8 mouse cellular contexts compared by ENCODE assay signal in genomic region chr2:165854207-165854968, GRCm38 (mm10). TPM values are rescaled to one million over a fixed set of nuclear protein-coding genes. Genes with fewer than 3 reads are reported as not detected.
DNase-seq lines count a peak whose midpoint lies in the region; ATAC-seq and TF ChIP-seq lines count a peak whose summit lies in the region.

No protein-coding gene starts in this region.

- TF ChIP-seq POLR2A in small intestine, adult 2 months (IDR thresholded peaks at IDR 0.05; ENCODE audit: low read depth, low read length): no peak

- no peaks in the 10 kb centered on the region for H3K27me3 ChIP-seq in lung, embryonic 14.5 days (ENCODE audit: insufficient read depth, low read length)
- H3K27me3 ChIP-seq in lung, postnatal 0 days (replicated peaks; ENCODE audit: insufficient read depth, low read length): no peaks in the 10 kb centered on the region
- H3K27me3 ChIP-seq in hindbrain, postnatal 0 days (ENCODE audit: insufficient read depth, low read length): no peaks in the 10 kb centered on the region
- no peaks in the 10 kb centered on the region for H3K27me3 ChIP-seq in small intestine, adult 2 months (ENCODE audit: control insufficient read depth, insufficient read depth, low read length)

- H3K4me1 ChIP-seq in lung, embryonic 14.5 days (ENCODE audit: insufficient read depth): peaks cover 48% of the 10 kb centered on the region
- peaks cover 47% of the 10 kb centered on the region for H3K4me1 ChIP-seq in lung, postnatal 0 days (ENCODE audit: insufficient read depth, low read depth, low read length)
- H3K4me1 ChIP-seq in hindbrain, postnatal 0 days (ENCODE audit: insufficient read depth, low read length): peaks cover 51% of the 10 kb centered on the region
- H3K4me1 ChIP-seq in small intestine, adult 2 months (ENCODE audit: control insufficient read depth, insufficient read depth, insufficient read length, low read length): peaks cover 38% of the 10 kb centered on the region

- H3K27ac ChIP-seq in lung, embryonic 14.5 days (ENCODE audit: low read depth): no peak overlapping the region
- no peak overlapping the region for H3K27ac ChIP-seq in lung, postnatal 0 days (ENCODE audit: low read length)
- H3K27ac ChIP-seq in hindbrain, postnatal 0 days: peak overlapping the region; percentile 89; the same call in 1 of the 2 replicates
- peak overlapping the region; percentile 36 for H3K27ac ChIP-seq in small intestine, adult 2 months (ENCODE audit: insufficient read depth, low read depth, low read length)

- no peak for DNase-seq in lung, embryonic 14.5 days
- DNase-seq in lung, postnatal 0 days (ENCODE audit: low spot score): no peak
- peak; percentile 68 for DNase-seq in cerebellum, adult 11 months
- DNase-seq in hindbrain, postnatal 0 days (ENCODE audit: low spot score): peak; percentile 21
- no peak for DNase-seq in ovary, postnatal 36 days (ENCODE audit: low spot score)
- no peak for DNase-seq in kidney, postnatal 10 days
- DNase-seq in right cerebral cortex, postnatal 25 days: no peak

- peaks cover 31% of the 10 kb centered on the region for H3K36me3 ChIP-seq in lung, embryonic 14.5 days (ENCODE audit: insufficient read depth)
- H3K36me3 ChIP-seq in lung, postnatal 0 days (ENCODE audit: insufficient read depth, low read length): no peaks in the 10 kb centered on the region
- peaks cover 4% of the 10 kb centered on the region; the same call in 1 of the 2 replicates for H3K36me3 ChIP-seq in hindbrain, postnatal 0 days (ENCODE audit: insufficient read depth, low read length)
- H3K36me3 ChIP-seq in small intestine, adult 2 months (ENCODE audit: control insufficient read depth, insufficient read depth, low read length): peaks cover 23% of the 10 kb centered on the region

- ATAC-seq in lung, embryonic 14.5 days (ENCODE audit: insufficient read depth): no peak
- ATAC-seq in lung, postnatal 0 days: no peak
- ATAC-seq in hindbrain, postnatal 0 days: no peak

- H3K9ac ChIP-seq in lung, embryonic 14.5 days: no peak overlapping the region
- no peak overlapping the region for H3K9ac ChIP-seq in lung, postnatal 0 days (replicated peaks; ENCODE audit: low read depth)
- H3K9ac ChIP-seq in hindbrain, postnatal 0 days (replicated peaks; ENCODE audit: low read length): no peak overlapping the region

- no peaks in the 10 kb centered on the region for H3K9me3 ChIP-seq in lung, embryonic 14.5 days (ENCODE audit: low read depth, low read length)
- H3K9me3 ChIP-seq in lung, postnatal 0 days (ENCODE audit: low read length): no peaks in the 10 kb centered on the region
- no peaks in the 10 kb centered on the region for H3K9me3 ChIP-seq in hindbrain, postnatal 0 days (ENCODE audit: low read length)

- no peak for TF ChIP-seq EP300 in lung, postnatal 0 days (IDR thresholded peaks at IDR 0.05)

- H3K4me3 ChIP-seq in lung, embryonic 14.5 days (ENCODE audit: low read depth, low read length): no peak overlapping the region
- no peak overlapping the region for H3K4me3 ChIP-seq in lung, postnatal 0 days (ENCODE audit: low read depth, low read length)
- H3K4me3 ChIP-seq in hindbrain, postnatal 0 days (ENCODE audit: low read length): no peak overlapping the region
- no peak overlapping the region for H3K4me3 ChIP-seq in small intestine, adult 2 months (ENCODE audit: low read depth, low read length)

- WGBS in lung, embryonic 14.5 days: 51% methylated on average over 16 of the region's 16 CpGs
- 58% methylated on average over 16 of the region's 16 CpGs for WGBS in lung, postnatal 0 days
- WGBS in hindbrain, postnatal 0 days: 59% methylated on average over 16 of the region's 16 CpGs
- 23% methylated on average over 16 of the region's 16 CpGs for WGBS in small intestine, adult 2 months

- 0 out of 2 replicates have a peak, but pooled peaks have one; percentile 2 for TF ChIP-seq CTCF in lung, embryonic 14.5 days (IDR thresholded peaks at IDR 0.05; ENCODE audit: low read depth)
- no peak for TF ChIP-seq CTCF in lung, postnatal 0 days (IDR thresholded peaks at IDR 0.05)
- no peak for TF ChIP-seq CTCF in hindbrain, postnatal 0 days (IDR thresholded peaks at IDR 0.05; ENCODE audit: low read depth)
- no peak; the same call in 1 of the 2 replicates for TF ChIP-seq CTCF in small intestine, adult 2 months (IDR thresholded peaks at IDR 0.05; ENCODE audit: extremely low read depth, insufficient read length, insufficient replicate concordance, low read depth, low read length)

- H3K4me2 ChIP-seq in lung, embryonic 14.5 days: no peak overlapping the region
- no peak overlapping the region for H3K4me2 ChIP-seq in lung, postnatal 0 days (replicated peaks; ENCODE audit: low read depth, low read length)
- no peak overlapping the region for H3K4me2 ChIP-seq in hindbrain, postnatal 0 days (ENCODE audit: low read depth, low read length)

RNA-seq across cellular contexts. Expression of gene Zmynd8, which starts 44.4 kb away (rescaled TPM):
- polyA plus RNA-seq in lung, embryonic 14.5 days (2014; fragmentation: Nextera tagmentation; extraction: Ambion mirVana): 40.5 and 46.0 TPM in 2 replicates
- polyA plus RNA-seq in lung, postnatal 0 days (2015; fragmentation: Nextera tagmentation; extraction: Ambion mirVana): 30.7 and 32.1 TPM in 2 replicates
- 46.6 and 46.8 TPM in 2 replicates for total RNA-seq in hindbrain, postnatal 0 days (2014; rRNA removed)
- polyA plus RNA-seq in hindbrain, postnatal 0 days (2015; fragmentation: Nextera tagmentation; extraction: Ambion mirVana): 53.0 and 56.9 TPM in 2 replicates
- 9.7 and 17.4 TPM in 2 replicates for polyA plus RNA-seq in small intestine, adult 2 months (2012; rRNA removed)

Comparison
In these comparisons a context has a peak if more than half of its experiments do, and no peak if none do; other contexts are left out.
1. DNase-seq: peak in cerebellum, adult 11 months (single experiment) and hindbrain, postnatal 0 days (single experiment); none in lung, embryonic 14.5 days (single experiment), lung, postnatal 0 days (single experiment), ovary, postnatal 36 days (single experiment), kidney, postnatal 10 days (single experiment) and right cerebral cortex, postnatal 25 days (single experiment).
2. H3K27ac ChIP-seq: peak in hindbrain, postnatal 0 days (single experiment) and small intestine, adult 2 months (single experiment); none in lung, embryonic 14.5 days (single experiment) and lung, postnatal 0 days (single experiment).